Mouse (Mus musculus): Measurements from ENCODE around the gene Sfrp5. TPM values are rescaled to one million over a fixed set of nuclear protein-coding genes. Genes with fewer than 3 reads are reported as not detected.

Sfrp5 gene
- polyA plus RNA-seq (2014; fragmentation: Illumina TruSeq; extraction: RNeasy Lipid Tissue Mini Kit (QIAGEN cat#74804); ENCODE audit: low read depth, low replicate concordance) = not detected

DNA sequence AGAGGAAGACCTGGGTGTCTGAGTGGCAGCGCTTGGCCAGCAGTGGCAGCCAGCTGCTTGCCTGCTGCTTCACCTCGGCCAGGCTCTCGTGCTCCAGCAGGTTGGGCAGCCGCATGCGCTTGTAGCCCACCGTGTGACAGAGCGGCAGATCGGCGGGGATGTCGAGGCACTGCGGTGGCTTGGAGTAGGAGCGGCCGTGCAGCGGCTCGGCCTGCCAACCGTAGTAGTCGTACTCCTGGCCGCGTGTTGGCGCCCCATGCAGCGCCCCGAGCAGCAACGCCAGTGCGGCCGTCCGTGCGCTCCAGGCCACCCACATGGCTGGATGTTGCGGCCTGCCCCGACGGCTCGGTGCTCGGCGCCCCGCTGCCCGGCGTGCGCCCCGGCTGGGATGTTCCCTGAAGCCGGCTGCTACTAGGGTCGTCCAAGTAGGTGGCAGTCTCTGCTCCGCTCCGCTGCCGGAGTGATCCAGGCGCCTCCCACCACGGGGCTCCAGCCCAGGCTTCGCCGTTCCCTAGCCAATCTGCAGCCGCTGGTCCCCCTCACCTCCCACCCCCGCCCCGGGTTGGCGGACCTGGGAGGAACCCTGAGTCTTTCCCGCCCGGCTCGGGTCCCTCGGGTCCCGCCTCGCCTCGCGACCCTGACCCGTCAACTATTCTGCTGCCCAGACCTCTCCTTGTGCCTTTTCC, at the start of gene Sfrp5:
TSS of gene Sfrp5 (minus strand) at position 557 of the 686 bp plus-strand sequence.

DNA sequence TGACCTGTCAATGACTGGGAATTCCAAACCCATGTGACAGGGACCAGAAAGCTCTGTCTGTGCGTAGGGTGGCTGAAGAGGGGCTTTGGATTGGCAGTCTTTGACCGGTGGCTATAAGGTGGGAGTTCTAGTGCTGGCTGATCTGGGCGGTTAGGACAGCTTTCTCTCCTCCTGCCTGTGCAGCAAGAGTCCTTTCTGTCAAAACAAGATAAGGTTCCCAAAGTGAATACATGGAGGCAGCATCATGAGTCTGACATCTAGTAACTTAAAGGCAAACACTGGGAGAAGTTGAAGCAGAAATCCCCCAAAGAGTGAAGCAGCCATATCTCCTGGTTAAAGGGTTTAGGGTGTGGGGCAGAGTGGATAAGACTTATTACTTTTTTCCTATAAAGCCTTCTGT, 45.5 kb upstream of the Sfrp5 start, which contains the start of gene Golga7b:
TSS of gene Golga7b (plus strand) at position 56 of the 400 bp plus-strand sequence.

DNA sequence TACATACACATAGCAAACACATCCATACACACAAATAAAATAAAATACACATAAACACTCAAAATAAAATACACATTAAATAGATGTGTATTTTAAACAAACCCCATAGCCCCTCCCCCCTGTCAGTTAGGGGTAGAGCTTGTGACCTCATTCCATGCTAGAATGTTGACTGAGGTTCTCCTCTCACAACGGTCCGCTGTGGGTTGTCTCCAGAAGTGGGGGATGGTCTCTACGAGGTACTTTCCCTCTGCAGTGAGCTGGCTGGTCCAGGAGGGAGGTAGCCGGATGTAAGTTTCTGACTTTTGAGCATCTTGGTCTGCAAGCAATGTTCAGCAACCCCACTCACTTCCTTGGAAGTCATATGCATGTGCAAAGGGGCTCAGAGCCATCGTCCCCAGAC, 38.3 kb downstream of the Sfrp5 start, which contains the start of gene Zfyve27:
TSS of gene Zfyve27 (plus strand) at position 188 of the 400 bp plus-strand sequence.

Other genes starting within 250 kb of the Sfrp5 start
- 8.0 TPM for gene Mms19, start 221.1 kb downstream of the Sfrp5 start, polyA plus RNA-seq (2014; fragmentation: Illumina TruSeq; extraction: RNeasy Lipid Tissue Mini Kit (QIAGEN cat#74804); ENCODE audit: low read depth, low replicate concordance)
- gene Ubtd1, start 220.5 kb downstream of the Sfrp5 start, polyA plus RNA-seq (2014; fragmentation: Illumina TruSeq; extraction: RNeasy Lipid Tissue Mini Kit (QIAGEN cat#74804); ENCODE audit: low read depth, low replicate concordance) = not detected
- gene Ankrd2, start 166.3 kb downstream of the Sfrp5 start, polyA plus RNA-seq (2014; fragmentation: Illumina TruSeq; extraction: RNeasy Lipid Tissue Mini Kit (QIAGEN cat#74804); ENCODE audit: low read depth, low replicate concordance) = not detected
- gene Hoga1, start 156.6 kb downstream of the Sfrp5 start, polyA plus RNA-seq (2014; fragmentation: Illumina TruSeq; extraction: RNeasy Lipid Tissue Mini Kit (QIAGEN cat#74804); ENCODE audit: low read depth, low replicate concordance) = 61.7 TPM
- gene 4933411K16Rik, start 150.0 kb downstream of the Sfrp5 start, polyA plus RNA-seq (2014; fragmentation: Illumina TruSeq; extraction: RNeasy Lipid Tissue Mini Kit (QIAGEN cat#74804); ENCODE audit: low read depth, low replicate concordance) = not detected
- gene Morn4, start 115.9 kb downstream of the Sfrp5 start, polyA plus RNA-seq (2014; fragmentation: Illumina TruSeq; extraction: RNeasy Lipid Tissue Mini Kit (QIAGEN cat#74804); ENCODE audit: low read depth, low replicate concordance) = 1.1 TPM
- 8.7 TPM for gene Pi4k2a, start 111.8 kb downstream of the Sfrp5 start, polyA plus RNA-seq (2014; fragmentation: Illumina TruSeq; extraction: RNeasy Lipid Tissue Mini Kit (QIAGEN cat#74804); ENCODE audit: low read depth, low replicate concordance)
- 1.2 TPM for gene Avpi1, start 73.2 kb downstream of the Sfrp5 start, polyA plus RNA-seq (2014; fragmentation: Illumina TruSeq; extraction: RNeasy Lipid Tissue Mini Kit (QIAGEN cat#74804); ENCODE audit: low read depth, low replicate concordance)
- gene Marveld1, start 54.9 kb downstream of the Sfrp5 start, polyA plus RNA-seq (2014; fragmentation: Illumina TruSeq; extraction: RNeasy Lipid Tissue Mini Kit (QIAGEN cat#74804); ENCODE audit: low read depth, low replicate concordance) = 7.7 TPM
- 3.9 TPM for gene Zfyve27, start 38.3 kb downstream of the Sfrp5 start, polyA plus RNA-seq (2014; fragmentation: Illumina TruSeq; extraction: RNeasy Lipid Tissue Mini Kit (QIAGEN cat#74804); ENCODE audit: low read depth, low replicate concordance)
- not detected for gene Golga7b, start 45.3 kb upstream of the Sfrp5 start, polyA plus RNA-seq (2014; fragmentation: Illumina TruSeq; extraction: RNeasy Lipid Tissue Mini Kit (QIAGEN cat#74804); ENCODE audit: low read depth, low replicate concordance)
- gene Crtac1, start 229.5 kb upstream of the Sfrp5 start, polyA plus RNA-seq (2014; fragmentation: Illumina TruSeq; extraction: RNeasy Lipid Tissue Mini Kit (QIAGEN cat#74804); ENCODE audit: low read depth, low replicate concordance) = not detected

Measured in kidney, adult 10 weeks (tissue).